Mouse (Mus musculus): ENCODE measurements around the gene Slc37a1. TPM values are rescaled to one million over a fixed set of nuclear protein-coding genes. Genes with fewer than 3 reads are reported as not detected.

The Slc37a1 gene
- polyA plus RNA-seq, 1 experiment = not detected

DNA sequence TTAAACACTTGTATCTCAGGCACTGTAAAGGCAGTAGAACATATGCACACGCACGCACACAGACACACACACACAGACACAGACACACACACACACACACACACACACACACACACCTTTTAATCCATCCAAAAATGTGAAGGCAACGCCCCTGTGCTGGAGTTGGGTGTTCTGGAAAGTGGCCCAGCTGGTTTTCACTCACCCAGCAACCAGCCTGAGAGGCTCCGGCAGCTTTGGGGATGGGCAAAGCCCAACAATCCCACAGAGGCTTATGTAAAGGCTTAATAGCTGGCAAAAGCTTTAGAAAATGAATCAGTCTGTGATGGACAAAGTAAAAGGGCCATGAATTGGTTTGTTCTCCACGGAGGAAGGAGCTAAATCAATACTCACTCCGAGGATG is 113.7 kb downstream of the Slc37a1 start:
- Histone ChIP-seq H3K4me3 (ENCODE audit: insufficient read depth, low read depth, low read length) (no peak overlapping the region), H3K27ac (ENCODE audit: insufficient read depth, low read depth, low read length) (no peak overlapping the region), H3K4me1 (ENCODE audit: control insufficient read depth, insufficient read depth, low read length) (peaks cover 12% of the 10 kb centered on the region)
- TF ChIP-seq CTCF (IDR thresholded peaks at IDR 0.05; ENCODE audit: insufficient read depth, low read depth, low read length) (no peak), POLR2A (IDR thresholded peaks at IDR 0.05; ENCODE audit: insufficient read depth, low read depth, low read length) (no peak)
- WGBS = 63% methylated on average over 6 of the region's 6 CpGs

Other genes starting within 250 kb of the Slc37a1 start
- gene Abcg1, start 229.1 kb upstream of the Slc37a1 start, polyA plus RNA-seq (2012; ENCODE audit: insufficient read depth, insufficient read length, low replicate concordance, missing spikeins) = not detected in 2 replicates
- not detected in 2 replicates for gene Tff3, start 157.1 kb upstream of the Slc37a1 start, polyA plus RNA-seq (2012; ENCODE audit: insufficient read depth, insufficient read length, low replicate concordance, missing spikeins)
- gene Tff2, start 142.5 kb upstream of the Slc37a1 start, polyA plus RNA-seq (2012; ENCODE audit: insufficient read depth, insufficient read length, low replicate concordance, missing spikeins) = not detected in 2 replicates
- gene Tff1, start 121.5 kb upstream of the Slc37a1 start, polyA plus RNA-seq (2012; ENCODE audit: insufficient read depth, insufficient read length, low replicate concordance, missing spikeins) = not detected in 2 replicates
- not detected in 2 replicates for gene Tmprss3, start 87.8 kb upstream of the Slc37a1 start, polyA plus RNA-seq (2012; ENCODE audit: insufficient read depth, insufficient read length, low replicate concordance, missing spikeins)
- gene Ubash3a, start 78.9 kb upstream of the Slc37a1 start, polyA plus RNA-seq (2012; ENCODE audit: insufficient read depth, insufficient read length, low replicate concordance, missing spikeins) = not detected in 2 replicates
- gene Rsph1, start 9.4 kb upstream of the Slc37a1 start, polyA plus RNA-seq (2012; ENCODE audit: insufficient read depth, insufficient read length, low replicate concordance, missing spikeins) = not detected in 2 replicates
- not detected in 2 replicates for gene Pde9a, start 99.4 kb downstream of the Slc37a1 start, polyA plus RNA-seq (2012; ENCODE audit: insufficient read depth, insufficient read length, low replicate concordance, missing spikeins)
- gene Wdr4, start 233.2 kb downstream of the Slc37a1 start, polyA plus RNA-seq (2012; ENCODE audit: insufficient read depth, insufficient read length, low replicate concordance, missing spikeins) = not detected in 2 replicates
- not detected in 2 replicates for gene Ndufv3, start 233.3 kb downstream of the Slc37a1 start, polyA plus RNA-seq (2012; ENCODE audit: insufficient read depth, insufficient read length, low replicate concordance, missing spikeins)